Mouse (Mus musculus): ENCODE results near the gene Trp53i13.

The Trp53i13 gene

GRCm38 (mm10) chr11:77492311-77492871 is 23.4 kb downstream of the Trp53i13 start:
- no peak for DNase-seq (ENCODE audit: low spot score in 2 of 2)

- no peak for DNase-seq (ENCODE audit: low spot score in 2 of 2)
Measured at GRCm38 (mm10) chr11:77491502-77492291, 24.1 kb downstream of the Trp53i13 start.

GRCm38 (mm10) chr11:77491123-77491501 is 24.7 kb downstream of the Trp53i13 start:
- DNase-seq (ENCODE audit: low spot score in 2 of 2): peak; percentile 97

GRCm38 (mm10) chr11:77490451-77490850 is 25.3 kb downstream of the Trp53i13 start:
- no peak for DNase-seq (ENCODE audit: low spot score in 2 of 2)

GRCm38 (mm10) chr11:77489591-77490235 is 26.1 kb downstream of the Trp53i13 start, which contains the start of gene Ankrd13b:
TSS of gene Ankrd13b (minus strand) at chr11:77489678.
- peak in 1 of 2 experiments; percentile 76 for DNase-seq (ENCODE audit: low spot score in 2 of 2)

- no peak for DNase-seq (ENCODE audit: low spot score in 2 of 2)
Measured at GRCm38 (mm10) chr11:77488771-77489581, 26.8 kb downstream of the Trp53i13 start.

- DNase-seq (ENCODE audit: low spot score in 2 of 2): peak in 1 of 2 experiments; percentile 51
Measured at GRCm38 (mm10) chr11:77486798-77487197, 29.0 kb downstream of the Trp53i13 start.

- DNase-seq (ENCODE audit: low spot score in 2 of 2): no peak
Measured at GRCm38 (mm10) chr11:77485229-77485628, 30.6 kb downstream of the Trp53i13 start.

- DNase-seq (ENCODE audit: low spot score in 2 of 2): no peak
Measured at GRCm38 (mm10) chr11:77483510-77484255, 32.1 kb downstream of the Trp53i13 start.

- DNase-seq (ENCODE audit: low spot score in 2 of 2): no peak
Measured at GRCm38 (mm10) chr11:77483043-77483442, 32.7 kb downstream of the Trp53i13 start.

- no peak for DNase-seq (ENCODE audit: low spot score in 2 of 2)
Measured at GRCm38 (mm10) chr11:77476895-77477294, 38.9 kb downstream of the Trp53i13 start.

- no peak for DNase-seq (ENCODE audit: low spot score in 2 of 2)
Measured at GRCm38 (mm10) chr11:77476216-77476615, 39.6 kb downstream of the Trp53i13 start.

GRCm38 (mm10) chr11:77472775-77473174 is 43.0 kb downstream of the Trp53i13 start:
- no peak for DNase-seq (ENCODE audit: low spot score in 2 of 2)

GRCm38 (mm10) chr11:77471407-77471806 is 44.4 kb downstream of the Trp53i13 start:
- peak in 1 of 2 experiments; percentile 15 for DNase-seq (ENCODE audit: low spot score in 2 of 2)

- DNase-seq (ENCODE audit: low spot score in 2 of 2): no peak
Measured at GRCm38 (mm10) chr11:77468397-77468796, 47.4 kb downstream of the Trp53i13 start.

- peak; percentile 66 to 68 for DNase-seq (ENCODE audit: low spot score in 2 of 2)
Measured at GRCm38 (mm10) chr11:77467784-77468183, 48.0 kb downstream of the Trp53i13 start.

GRCm38 (mm10) chr11:77467157-77467556 is 48.6 kb downstream of the Trp53i13 start:
- peak in 1 of 2 experiments; percentile 59 for DNase-seq (ENCODE audit: low spot score in 2 of 2)

- no peak for DNase-seq (ENCODE audit: low spot score in 2 of 2)
Measured at GRCm38 (mm10) chr11:77466544-77466943, 49.2 kb downstream of the Trp53i13 start.

GRCm38 (mm10) chr11:77465111-77465510 is 50.7 kb downstream of the Trp53i13 start:
- DNase-seq (ENCODE audit: low spot score in 2 of 2): no peak

GRCm38 (mm10) chr11:77464684-77465083 is 51.1 kb downstream of the Trp53i13 start:
- no peak for DNase-seq (ENCODE audit: low spot score in 2 of 2)

- no peak for DNase-seq (ENCODE audit: low spot score in 2 of 2)
Measured at GRCm38 (mm10) chr11:77463786-77464185, 52.0 kb downstream of the Trp53i13 start.
